Mouse (Mus musculus): ENCODE results near the gene Nfe2. TPM values are rescaled to one million over a fixed set of nuclear protein-coding genes. Genes with fewer than 3 reads are reported as not detected.
"Not testable (repeated sequence)": the region's sequence is repeated elsewhere in the genome, so short reads cannot be mapped to it uniquely, and the experiment has no call there.

Nfe2 gene
- total RNA-seq, 2 experiments from 2014 or later = not detected

DNA sequence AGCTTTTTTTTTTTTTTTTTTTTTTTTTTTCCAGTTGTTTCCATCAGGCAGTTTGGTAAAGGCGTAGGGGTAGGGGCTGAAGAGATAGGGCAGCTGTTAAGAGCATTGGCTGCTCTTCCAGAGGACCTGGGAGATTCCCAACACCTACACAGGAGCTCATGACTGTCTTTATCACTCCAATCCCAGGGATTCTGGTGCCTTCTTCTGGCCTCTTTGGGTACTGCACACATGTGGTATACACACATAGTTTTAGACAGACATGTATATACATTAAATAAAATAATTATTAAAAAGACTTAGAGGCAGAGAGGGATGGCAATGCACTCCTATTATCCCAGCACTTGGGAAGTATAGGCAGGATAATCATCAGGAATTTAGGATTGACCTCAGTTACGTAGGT is 35.2 kb upstream of the Nfe2 start:
- intact Hi-C loops (cut with DNase I) = no loop called here
- DNase-seq (ENCODE audit: extremely low spot score in 1 of 2, low spot score in 2 of 2) = no peak

DNA sequence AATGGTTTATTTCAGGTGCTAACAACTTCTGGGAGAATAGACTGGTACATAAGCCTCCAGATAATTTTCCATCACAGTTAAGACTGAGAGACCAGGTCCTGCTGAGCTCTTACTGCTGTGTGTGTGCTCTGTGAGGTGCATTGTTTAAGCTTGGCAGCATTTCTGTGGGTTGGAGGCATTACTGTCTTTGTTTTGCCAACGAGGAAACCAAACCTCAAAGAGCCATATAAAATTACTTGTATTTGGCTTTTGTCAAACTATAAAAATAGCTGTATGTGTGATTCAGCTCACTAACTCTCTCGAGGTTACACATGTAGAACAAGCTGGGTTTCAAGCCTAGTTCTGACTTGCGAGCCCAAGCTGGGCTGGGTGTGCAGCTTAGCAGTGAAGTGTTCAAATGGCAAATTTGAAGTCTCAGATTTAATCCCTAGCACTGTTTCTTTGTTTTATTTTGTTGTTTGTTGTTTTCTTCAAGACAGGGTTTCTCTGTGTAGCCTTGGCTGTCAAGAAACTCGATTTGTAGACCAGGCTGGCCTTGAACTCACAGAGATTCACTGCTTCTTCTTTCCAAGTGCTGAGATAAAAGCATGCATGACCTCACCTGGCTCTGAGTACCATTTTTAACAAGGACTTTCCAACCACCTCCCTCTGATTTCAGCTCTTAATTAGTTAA is 34.6 kb upstream of the Nfe2 start:
- intact Hi-C loops (cut with DNase I) = no loop called here
- no peak for DNase-seq (ENCODE audit: extremely low spot score in 1 of 2, low spot score in 2 of 2)

DNA sequence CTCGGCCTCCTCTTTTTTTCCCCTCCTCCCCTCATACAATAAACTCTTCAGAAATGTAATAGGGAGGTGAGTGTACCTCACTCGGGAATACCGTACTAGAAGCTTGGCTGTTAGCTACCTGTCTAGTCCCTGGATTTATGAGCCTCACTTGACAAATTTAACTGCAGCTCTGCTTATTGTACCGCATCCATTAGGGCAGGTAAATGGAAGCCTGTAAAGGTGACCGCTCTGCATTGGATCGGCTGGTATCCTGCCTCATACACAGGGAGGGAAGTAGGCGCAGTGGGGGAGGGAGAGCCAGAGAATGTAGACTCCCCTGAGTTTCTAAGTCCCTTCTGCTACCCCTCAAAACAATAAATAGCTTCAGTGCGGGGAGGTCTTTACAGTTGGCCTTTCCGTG is 32.6 kb upstream of the Nfe2 start:
- intact Hi-C loops (cut with DNase I) = no loop called here
- DNase-seq (ENCODE audit: extremely low spot score in 1 of 2, low spot score in 2 of 2) = no peak

DNA sequence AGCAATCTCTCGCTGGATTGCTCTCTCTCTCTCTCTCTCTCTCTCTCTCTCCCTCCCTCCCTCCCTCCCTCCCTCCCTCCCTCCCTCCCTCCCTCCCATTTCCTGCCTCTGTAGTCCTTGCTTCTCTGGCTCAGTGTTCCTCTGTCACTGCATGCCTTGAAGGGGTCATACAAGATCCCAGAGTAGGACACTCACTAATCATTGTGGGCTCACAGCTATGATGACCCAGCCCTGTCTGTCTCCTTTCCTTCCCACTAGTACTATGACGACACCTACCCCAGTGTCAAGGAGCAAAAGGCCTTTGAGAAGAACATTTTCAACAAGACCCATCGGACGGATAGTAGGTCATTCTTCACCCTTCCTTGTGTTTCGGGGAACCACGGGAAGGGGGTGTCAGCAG is 32.2 kb upstream of the Nfe2 start:
- no peak for DNase-seq (ENCODE audit: extremely low spot score in 1 of 2, low spot score in 2 of 2)
- intact Hi-C loops (cut with DNase I) = no loop called here

DNA sequence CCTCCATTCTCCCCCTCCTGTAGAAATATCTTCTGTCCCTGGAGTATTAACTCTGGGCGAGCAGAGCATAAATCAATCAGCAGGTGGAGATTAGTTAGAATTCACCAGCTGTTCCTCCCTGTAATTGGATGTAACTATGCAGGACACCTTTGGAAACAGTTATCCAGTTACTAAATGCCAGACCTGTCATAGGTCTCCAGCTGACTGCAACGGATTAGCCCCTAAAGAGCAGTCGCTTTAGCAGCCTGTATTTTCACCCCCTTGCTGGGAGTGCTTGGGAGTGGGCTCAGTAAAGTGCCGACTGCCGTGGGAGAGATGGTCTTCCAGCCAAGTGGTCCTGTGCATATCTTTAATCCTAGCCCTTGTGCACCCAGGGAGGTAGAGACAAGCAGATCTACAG is 31.4 kb upstream of the Nfe2 start:
- intact Hi-C loops (cut with DNase I) = no loop called here
- DNase-seq (ENCODE audit: extremely low spot score in 1 of 2, low spot score in 2 of 2) = no peak

DNA sequence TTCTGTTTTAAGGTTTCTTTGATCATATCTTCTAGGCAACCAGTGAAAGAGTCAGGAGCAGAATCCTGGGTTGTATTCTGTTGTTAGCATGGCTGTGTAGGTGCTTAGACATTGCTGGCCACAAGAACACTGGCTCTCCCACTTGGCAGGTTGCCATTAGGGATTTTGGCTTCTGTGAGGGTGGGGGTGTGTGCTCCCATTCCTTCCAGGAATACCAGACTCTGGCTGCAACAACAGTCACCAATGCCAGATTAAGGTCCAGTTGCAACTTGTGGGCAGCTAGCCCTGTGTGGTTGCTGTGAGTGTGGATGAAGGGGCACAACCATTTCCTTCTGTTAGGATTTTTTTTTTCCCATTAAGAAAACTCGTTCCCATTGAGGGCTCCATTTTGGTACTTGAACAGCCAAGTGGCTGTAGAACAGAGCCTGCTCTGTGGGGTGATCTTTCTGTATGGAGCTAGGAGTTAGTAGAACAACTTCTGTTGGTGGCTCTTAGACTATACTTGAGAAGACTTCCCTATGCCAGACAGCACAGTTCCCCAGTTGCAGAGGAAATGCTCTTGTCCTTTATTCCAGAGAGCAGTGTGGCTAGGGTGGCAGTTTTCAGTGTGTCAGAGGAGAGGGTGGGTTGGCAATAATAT is 27.7 kb upstream of the Nfe2 start:
- intact Hi-C loops (cut with DNase I) = loop anchor here (2.0 kb wide), 1 partner anchor 21 kb away; no protein-coding TSS in a partner anchor
- peak; percentile 59 to 62 for DNase-seq (ENCODE audit: extremely low spot score in 1 of 2, low spot score in 2 of 2)

DNA sequence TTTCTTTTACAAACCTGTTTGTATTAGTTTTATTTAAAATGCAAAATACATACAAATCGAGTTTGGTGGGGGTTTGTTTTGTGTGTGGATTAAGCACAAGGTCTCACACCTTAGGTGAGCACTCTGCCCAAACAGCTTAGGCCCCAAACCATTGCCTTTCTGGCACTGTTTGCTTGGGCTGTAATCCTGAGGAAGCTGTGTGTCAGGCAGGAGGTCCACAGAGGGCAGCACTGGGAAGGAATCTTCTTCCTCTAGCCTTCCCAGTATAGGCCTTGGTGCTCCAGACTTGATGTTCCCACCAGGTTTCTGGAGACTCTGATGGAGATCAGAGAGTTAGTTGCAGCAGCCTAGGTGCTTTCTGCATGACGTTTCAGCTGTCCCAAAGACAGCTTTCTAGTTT is 26.4 kb upstream of the Nfe2 start:
- no peak for DNase-seq (ENCODE audit: extremely low spot score in 1 of 2, low spot score in 2 of 2)
- intact Hi-C loops (cut with DNase I) = loop anchor here (2.0 kb wide), 1 partner anchor 22 kb away; no protein-coding TSS in a partner anchor

DNA sequence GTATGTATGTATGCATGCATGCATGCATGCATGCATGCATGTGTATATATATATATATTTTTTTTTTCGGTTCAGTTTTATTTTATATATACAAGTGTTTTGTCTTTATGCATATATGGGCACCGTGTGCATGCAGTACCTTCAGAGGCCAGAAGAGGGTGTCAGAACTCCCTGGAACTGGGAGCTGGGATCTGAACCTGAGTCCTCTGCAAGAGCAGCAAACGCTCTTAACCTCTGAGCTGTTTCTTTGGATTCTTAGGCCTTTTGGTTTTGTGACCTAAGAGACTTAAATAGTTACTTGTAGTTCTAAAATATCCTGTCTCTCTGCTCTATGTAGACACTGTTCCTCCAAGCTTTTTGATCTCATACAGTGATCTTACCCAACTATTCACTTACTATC is 25.9 kb upstream of the Nfe2 start:
- no peak for DNase-seq (ENCODE audit: extremely low spot score in 1 of 2, low spot score in 2 of 2)

DNA sequence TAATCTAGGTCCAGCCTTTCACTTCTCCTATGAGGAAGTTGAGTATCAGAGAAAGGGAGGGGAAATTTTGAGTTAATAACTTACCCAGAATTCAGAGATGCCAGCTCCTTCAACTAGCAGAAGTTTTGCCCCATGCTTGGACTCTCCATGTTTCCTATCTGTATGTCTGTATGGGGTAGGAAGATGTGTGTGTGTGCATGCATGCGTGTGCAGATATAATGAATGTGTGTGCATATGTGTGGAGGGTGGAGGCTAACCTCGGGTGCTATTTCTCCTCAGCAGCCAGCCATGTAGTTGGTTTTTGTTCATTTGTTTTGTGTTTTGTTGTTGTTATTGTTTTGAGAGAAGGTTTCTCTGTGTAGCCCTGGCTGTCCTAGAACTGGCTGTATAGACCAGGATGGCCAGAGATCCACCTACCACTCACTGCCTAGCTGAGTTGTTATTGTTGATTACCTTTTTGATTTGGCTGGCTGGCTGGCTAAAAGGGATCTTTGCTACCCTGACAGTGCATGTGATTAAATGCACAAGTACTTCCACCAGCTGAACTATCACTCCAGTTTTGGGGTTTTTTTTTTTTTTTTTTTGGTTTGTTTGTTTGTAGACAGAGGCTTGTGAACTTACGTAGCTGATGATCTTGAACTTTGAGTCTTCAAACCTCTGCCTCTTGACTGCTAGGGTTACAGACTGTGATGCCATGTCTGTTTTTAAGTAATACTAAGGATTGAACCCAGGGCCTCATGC is 23.4 kb upstream of the Nfe2 start:
- intact Hi-C loops (cut with DNase I) = no loop called here
- DNase-seq (ENCODE audit: extremely low spot score in 1 of 2, low spot score in 2 of 2) = no peak

More for the DNA sequence above, 25.9 kb upstream of the Nfe2 start:
- intact Hi-C loops (cut with DNase I) = loop anchor here (2.0 kb wide), 1 partner anchor 23 kb away; no protein-coding TSS in a partner anchor

DNA sequence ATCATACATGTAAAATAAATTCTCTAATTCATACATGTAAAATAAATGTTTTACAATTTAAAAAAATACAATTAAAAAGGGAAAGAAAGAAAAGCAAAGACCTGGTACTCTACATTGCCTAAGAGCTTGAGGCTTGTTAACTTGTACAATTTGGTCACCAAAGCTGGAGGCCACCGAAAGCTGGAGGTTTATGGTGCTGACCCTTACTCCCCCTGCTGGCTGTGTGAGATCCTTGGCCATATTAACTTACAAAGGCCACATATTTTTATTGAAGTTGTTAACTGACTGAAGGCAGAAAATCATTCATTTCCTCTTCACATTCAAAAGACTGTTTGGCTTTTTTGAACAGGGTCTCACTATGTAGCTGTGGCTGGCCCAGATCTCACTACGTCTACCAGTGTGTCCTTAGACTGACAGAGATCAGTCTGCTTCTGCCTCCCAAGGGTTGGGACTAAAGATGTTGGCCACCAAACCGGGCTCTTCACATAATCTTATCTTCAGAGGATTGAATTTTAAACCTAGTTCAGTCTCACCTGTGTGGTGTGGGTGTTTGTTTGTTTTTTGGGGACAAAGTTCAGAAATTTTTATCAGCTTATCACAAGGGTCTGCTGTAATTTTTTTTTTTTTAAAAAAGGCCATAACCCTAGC is 22.7 kb upstream of the Nfe2 start:
- intact Hi-C loops (cut with DNase I) = no loop called here
- no peak for DNase-seq (ENCODE audit: extremely low spot score in 1 of 2, low spot score in 2 of 2)

DNA sequence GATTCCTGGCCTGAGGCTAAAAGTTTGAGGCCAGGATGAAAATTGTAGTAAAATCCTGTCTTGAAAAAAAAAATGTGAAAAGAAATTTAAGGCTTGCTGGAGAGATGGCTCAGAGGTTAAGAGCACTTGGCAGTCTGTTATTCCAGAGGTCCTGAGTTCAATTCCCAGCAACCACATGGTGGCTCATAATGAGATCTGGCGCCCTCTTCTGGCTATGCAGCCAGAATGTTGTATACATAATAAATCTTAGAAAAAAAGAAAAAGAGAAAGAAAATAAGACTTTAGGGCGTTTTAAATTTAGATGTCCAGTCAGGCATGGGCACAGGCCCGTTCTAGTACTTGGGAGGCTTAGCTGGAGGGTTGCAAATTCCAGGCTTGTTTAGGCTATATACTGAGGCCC is 21.5 kb upstream of the Nfe2 start:
- intact Hi-C loops (cut with DNase I) = no loop called here
- no peak for DNase-seq (ENCODE audit: extremely low spot score in 1 of 2, low spot score in 2 of 2)

DNA sequence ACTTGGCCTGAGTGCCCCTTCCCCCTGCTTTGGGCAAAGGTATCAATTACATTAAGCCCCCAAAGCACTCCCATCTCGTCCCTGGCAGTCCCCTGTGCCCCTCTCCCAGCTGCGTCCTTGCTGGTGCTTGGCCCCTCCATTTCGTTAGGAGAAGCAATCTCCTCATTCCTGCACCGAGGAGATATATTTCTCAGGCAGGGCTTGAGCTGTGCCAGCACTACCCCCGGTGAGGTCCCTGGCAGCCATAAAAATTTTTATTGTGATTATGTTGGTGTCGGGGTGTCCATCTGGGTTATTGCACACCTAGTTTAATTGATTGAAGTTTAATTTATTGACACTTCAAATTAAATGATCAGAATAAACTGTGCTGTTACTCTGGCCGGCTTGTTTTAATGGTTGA is 19.7 kb upstream of the Nfe2 start:
- intact Hi-C loops (cut with DNase I) = no loop called here
- DNase-seq (ENCODE audit: extremely low spot score in 1 of 2, low spot score in 2 of 2) = no peak

DNA sequence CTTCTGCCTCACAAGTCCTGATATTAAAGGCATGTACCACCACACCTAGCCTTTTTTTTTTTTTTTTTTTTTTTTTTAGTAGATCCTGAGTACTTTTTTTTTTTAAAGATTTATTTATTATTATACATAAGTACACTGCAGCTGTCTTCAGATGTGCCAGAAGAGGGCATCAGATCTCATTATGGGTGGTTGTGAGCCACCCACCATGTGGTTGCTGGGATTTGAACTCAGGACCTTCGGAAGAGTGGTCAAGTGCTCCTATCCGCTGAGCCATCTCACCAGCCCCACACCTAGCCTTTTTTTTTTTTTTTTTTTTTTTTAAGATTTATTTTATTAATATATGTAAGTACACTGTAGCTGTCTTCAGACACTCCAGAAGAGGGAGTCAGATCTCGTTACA is 17.7 kb upstream of the Nfe2 start:
- peak in 1 of 2 experiments; percentile 48 for DNase-seq (ENCODE audit: extremely low spot score in 1 of 2, low spot score in 2 of 2)
- intact Hi-C loops (cut with DNase I) = not testable (repeated sequence)

DNA sequence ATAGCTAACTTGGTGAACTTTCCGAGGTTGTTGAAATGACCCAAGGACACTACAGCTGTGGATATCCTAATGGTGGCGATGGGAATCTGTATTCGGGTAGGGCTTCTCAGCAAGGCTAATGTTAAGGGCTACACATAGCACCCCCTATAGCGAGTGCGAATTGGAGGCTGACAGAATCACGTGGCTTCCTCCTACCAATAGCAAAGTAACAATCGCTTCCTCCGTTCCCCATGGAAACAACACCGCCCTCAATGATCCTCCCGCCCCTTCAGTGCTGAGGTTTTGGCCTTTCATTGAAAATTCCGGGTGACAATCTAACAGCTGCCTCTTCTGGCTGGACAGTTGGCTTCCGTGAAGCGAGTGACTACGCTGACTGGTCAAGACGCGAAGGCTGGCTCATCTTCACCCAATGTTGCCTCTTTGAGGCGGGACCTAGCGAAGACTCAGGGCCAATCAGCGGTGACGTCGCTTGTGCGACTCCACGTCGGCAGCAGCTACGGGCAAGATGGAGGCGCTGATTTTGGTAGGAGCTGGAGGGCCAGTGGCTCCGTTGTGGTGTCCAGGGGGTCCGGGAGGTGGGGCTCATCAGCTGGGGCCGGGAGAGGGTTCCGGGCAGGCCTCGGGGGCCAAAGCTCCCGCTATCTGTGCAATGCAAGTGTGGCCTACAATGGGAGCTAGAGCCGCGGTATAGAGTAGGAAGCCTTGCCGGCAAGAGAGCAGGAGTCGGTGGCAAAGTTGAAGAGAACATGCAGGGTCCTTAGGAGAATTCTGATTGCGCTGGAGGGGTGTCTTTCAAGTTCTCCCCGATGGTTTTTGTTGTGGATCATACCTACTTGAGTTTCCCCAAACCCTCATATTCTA is 14.4 kb upstream of the Nfe2 start, which contains the start of gene Copz1:
TSS of gene Copz1 (plus strand) at position 296 of the 861 bp plus-strand sequence.
- intact Hi-C loops (cut with DNase I) = no loop called here
- peak; percentile 96 to 99 for DNase-seq (ENCODE audit: extremely low spot score in 1 of 2, low spot score in 2 of 2)

DNA sequence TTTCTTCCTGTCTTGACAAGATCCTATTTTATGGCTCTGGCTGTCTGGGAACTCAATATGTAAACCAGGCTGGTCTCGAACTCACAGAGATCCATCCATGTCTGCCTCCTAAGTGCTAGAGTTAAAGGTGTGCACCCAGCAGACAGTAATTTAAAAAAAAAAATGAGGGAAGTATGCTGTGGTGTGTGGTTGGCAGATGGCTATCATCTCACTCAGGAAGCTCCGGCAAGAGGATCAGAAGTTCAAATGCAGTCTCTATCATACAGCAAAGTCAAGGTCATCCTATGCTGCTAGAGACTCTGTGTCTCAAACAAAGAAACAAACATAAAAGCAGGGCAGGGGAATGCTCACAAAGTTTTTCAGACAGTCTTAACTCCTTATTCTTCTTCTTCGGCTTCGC is 10.7 kb upstream of the Nfe2 start:
- intact Hi-C loops (cut with DNase I) = no loop called here
- DNase-seq (ENCODE audit: extremely low spot score in 1 of 2, low spot score in 2 of 2) = no peak

DNA sequence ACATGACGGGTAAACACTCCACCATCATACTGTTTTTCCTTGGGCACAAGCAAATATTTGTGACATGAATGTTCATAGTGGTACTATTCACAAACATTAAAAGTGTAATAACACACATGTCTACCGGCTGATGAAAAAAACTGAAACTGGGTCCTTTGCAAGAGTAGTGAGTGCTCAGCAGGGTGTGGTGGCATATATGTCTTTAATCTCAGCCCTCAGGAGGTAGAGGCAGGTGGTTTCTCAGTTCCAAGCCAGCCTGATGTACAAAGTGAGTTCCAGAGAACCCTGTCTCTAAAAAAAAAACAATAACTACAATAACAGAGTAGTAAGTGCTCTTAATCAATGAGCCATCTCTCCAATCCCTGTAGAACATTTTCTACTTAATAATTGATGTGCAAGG is 6.6 kb upstream of the Nfe2 start:
- DNase-seq (ENCODE audit: extremely low spot score in 1 of 2, low spot score in 2 of 2) = no peak
- intact Hi-C loops (cut with DNase I) = no loop called here

DNA sequence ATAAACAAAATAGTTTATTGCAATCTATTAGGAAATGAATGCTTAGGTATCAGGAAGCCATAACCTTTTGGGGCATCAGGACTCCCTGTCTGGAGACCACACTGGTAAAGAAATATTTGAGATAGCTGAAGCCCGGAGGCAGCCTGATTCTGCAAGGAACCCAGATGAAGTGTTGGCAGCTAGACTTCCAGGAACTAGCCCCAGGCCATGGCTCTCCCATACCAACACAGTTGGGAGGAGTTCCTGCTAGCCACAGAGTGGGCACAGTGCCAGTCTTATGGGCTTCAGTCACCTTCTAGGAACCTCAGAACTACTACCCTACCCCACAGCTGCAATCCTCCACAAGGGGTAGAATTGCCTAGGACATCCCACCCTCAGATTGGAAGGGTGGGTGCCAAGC is 1.8 kb upstream of the Nfe2 start:
- DNase-seq (ENCODE audit: extremely low spot score in 1 of 2, low spot score in 2 of 2) = peak in 1 of 2 experiments; percentile 44
- intact Hi-C loops (cut with DNase I) = no loop called here

DNA sequence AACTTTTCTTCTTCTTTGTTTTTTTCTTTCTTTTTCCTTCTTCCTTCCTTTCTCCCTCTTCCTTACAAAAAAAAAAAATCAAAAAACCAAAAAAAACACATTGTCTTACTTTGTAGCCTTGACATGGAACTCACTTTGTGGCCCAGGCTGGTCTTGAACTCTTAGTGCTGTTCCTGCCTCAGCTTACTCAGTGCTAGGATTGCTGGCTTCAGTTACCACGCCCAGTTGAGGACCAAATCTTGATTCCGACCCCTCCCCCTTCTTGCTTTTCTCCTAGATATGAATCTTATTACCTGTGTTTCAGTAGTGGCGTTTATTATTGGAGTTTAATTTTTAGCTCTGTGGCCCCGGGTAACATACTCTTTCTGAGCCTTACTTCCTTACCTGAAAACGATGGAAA is 959 bp upstream of the Nfe2 start:
- intact Hi-C loops (cut with DNase I) = no loop called here
- no peak for DNase-seq (ENCODE audit: extremely low spot score in 1 of 2, low spot score in 2 of 2)
